Mouse (Mus musculus): ENCODE results near the gene Naa25.

- no peak for TF ChIP-seq CTCF (IDR thresholded peaks at IDR 0.05; ENCODE audit: control insufficient read depth, insufficient read depth, low read length)
- TF ChIP-seq POLR2A (IDR thresholded peaks at IDR 0.05; ENCODE audit: borderline replicate concordance, control insufficient read depth, low read depth, low read length): no peak
These were observed 53.9 kb downstream of the Naa25 start, which contains the start of gene Tmem116 for GRCm38 (mm10) chr5:121451644-121452025.

Measured in bone marrow, adult 2 months (tissue).